Mouse (Mus musculus): ENCODE data around the gene Pcif1.
A peak's percentile ranks its signal among the peaks of the same experiment; 100 is the strongest.

The Pcif1 gene

DNA sequence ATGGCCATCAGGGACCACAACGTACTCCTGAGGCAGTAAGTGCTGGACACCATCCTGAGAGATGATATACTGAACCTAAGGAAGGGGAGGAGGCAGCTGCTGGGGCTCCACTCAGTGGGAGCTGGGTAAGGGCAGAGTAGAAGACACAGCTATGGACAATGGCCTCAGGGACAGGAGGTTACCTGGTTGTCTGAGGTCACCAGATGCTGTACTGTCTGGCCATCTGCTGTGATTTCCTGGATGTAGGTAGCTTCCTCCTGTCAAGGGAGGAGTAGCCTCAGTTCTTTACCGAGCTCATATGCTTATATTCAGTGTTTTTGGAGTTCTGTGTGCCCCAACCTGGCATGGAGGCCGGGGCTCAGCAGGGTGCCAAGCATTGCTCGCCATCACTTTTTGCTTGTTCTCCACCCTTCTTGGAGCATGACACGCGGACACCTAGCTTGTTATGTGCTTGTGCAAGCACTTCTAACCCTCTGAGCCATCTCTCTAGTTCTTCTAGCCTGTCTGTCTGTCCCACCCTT is 13.7 kb downstream of the Pcif1 start:
- no peak for DNase-seq (ENCODE audit: extremely low spot score)

DNA sequence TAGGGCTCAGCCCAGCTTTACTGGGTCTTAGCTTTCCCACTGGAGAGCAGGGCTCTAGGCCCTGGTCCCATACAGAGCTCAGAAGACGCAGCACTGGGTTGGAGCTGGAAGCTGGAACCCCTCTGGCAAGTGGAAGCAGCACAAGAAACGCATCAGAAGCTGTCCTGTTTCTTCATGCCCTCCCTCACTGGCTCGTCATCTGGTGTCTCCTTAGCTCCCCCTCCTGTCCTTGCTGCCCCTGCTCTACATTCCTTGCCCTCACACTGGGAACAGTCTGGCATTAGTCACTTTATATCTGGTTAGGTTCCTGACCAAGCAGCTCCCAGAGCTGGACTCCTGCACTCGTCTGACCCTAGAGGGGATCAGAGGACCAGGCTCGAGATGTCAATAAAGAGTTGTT is 14.9 kb downstream of the Pcif1 start:
- DNase-seq (ENCODE audit: extremely low spot score): no peak

DNA sequence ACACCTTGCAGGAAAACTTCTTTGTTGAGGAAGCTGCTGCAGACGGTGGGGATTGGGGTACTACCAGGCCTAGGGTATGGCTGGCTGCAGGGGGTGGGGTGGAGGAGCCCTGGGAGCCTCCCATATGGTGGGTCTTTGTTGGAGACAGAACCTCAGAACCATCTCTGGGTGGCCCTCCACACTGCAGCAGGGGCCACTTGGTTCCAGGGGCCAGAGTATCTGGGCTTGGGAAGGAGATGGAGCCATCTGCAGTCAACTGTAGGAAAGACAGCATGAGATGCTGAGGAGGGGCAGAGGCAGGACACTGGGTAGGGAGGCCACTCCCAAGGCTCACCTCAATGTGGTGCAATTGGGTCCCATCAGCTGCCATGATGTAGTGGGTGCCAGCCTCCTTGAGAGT is 15.5 kb downstream of the Pcif1 start:
- no peak for DNase-seq (ENCODE audit: extremely low spot score)

DNA sequence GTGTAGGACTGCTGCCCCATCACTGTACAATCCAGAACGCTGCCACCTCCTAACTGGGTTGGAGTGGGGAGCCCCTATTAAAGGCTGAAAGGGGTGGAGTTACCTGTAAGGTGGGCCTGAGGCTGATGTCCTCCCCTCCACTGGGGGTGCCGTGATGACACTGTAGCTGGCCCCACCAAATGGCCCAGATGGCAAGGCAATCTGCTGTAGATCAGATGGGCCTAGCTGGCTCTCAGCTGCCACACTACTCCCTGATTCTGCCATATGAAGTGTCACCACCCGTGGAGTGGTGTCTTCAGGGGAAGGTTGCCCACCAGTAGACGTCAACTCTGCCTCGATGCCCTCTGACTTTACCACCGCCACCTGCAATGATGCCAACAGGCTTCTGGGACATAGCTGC is 16.8 kb downstream of the Pcif1 start:
- DNase-seq (ENCODE audit: extremely low spot score): no peak

DNA sequence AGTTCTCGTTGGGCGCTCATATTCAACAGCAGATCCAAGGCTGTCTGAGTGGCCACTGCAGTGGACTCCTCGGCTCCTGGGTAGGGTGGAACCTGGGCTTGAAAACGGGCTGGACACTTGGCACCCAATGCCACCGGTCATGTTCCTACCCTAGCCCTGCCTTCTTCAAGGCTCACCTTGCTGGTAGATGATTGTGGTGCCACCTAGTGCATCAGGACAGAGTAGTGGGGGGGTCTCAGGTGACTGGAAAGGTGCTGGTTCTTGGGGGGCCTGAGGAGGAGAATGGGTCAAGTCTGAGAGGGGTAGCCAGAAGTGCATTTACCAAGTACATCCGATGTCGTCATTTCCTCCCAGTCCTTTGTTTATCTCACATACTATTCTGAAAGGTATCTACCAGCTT is 18.9 kb downstream of the Pcif1 start:
- DNase-seq (ENCODE audit: extremely low spot score): no peak

DNA sequence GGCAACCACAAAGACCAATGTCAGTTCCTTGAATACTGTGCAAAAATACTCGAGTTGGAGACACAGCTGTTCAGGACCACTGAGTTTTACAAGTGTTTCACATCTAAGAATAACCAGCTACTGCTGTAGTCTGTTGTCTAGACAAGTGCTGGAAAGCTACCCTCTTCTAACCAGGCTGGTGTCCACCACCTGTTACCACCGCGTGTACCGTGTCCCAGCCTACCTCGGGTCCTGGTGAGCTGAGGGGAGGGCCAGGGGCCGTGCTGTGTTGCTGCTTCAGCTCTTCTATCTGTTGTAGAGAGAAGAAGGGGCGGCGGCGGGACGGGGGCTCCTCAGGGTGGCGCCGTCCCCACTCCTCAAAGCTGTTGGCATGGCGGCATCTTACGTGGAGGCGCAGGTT is 19.9 kb downstream of the Pcif1 start:
- DNase-seq (ENCODE audit: extremely low spot score): no peak

DNA sequence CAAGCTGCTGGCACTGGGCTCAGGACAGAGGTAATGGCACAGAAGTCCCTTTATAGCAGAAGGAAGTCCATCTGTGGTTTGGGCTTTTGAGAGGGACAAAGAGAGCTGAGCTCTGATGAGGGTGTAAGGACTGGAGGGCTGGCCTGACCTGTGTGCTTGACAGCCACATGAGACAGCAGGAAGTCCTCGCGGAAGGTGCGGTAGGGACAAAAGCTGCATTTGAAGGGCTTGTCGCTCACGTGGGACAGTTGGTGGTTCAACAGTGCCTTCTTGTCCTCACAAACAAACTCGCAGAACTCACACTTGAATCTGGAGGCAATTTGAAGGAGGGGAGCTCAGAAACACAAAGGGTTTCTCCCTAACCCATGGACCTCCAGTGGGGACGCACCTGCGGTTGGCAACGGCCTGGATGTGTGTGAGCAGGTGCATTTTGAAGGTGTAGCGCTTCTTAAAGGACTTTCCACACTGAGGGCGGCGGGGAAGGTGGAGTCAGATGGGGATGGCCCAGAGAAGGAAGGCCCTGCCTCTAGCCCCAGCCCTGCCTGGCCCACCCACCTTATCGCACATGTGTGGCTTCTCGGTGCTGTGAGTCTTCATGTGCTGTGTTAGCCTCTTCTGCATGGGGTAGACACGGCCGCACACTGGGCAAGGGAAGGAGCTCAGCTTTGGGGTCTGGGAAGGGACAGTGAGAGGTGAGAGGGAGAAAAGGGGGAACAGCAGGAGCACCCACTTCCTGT is 20.8 kb downstream of the Pcif1 start:
- no peak for DNase-seq (ENCODE audit: extremely low spot score)

DNA sequence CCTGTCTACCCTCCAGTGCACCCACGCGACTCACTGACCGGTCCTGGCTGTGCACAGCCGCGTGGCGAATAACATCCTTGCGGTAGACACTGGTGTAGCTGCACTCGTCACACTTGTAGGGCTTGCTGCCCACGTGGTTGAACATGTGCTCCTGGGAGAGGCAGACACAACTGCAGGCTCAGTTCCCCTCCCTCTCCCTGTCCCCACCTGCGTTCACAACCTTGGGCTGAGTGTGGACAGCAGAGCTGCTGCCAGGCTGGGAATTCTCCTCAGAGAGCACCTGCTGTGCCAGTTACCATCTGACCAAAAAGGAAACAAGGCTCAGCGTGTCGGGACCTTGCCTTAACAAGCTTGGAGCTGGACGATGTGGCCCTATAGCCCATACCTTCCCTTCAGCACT is 22.3 kb downstream of the Pcif1 start:
- DNase-seq (ENCODE audit: extremely low spot score): no peak

DNA sequence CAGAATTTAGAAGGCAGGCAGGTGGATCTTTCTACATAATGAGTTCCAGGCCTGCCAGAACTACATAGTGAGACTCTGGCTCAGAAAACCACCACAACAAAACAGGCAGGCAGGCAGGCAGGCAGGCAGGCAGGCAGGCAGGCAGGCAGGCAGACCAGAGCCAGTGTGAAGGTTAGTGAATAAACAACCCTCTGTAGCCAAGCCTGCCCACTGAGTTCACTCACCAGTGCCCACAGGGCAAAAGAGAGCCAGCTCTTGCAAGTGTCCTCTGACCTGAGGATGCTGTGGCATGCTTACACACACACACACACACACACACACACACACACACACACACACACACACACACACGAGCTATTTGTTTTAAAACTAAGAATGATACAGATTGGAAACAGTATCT is 24.4 kb downstream of the Pcif1 start:
- DNase-seq (ENCODE audit: extremely low spot score): no peak

DNA sequence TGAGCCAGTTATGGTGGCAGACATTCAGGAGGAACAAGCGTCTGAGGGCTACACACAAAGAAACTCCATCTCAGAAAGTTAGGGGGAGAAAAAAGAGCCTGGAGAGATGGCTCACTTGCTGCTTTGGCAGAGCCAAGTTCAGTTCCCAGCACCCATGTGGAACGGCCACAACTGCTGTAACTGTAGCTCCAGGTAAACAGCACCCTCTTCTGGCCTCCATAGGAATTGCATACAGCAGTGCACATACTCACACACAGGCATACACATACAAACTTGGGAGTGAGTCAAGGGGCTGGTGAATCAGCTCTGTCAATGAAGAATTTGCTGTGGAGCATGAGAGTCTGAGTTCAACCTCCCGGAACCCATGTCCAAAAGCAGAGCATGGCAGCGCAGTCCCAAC is 27.0 kb downstream of the Pcif1 start:
- no peak for DNase-seq (ENCODE audit: extremely low spot score)

DNA sequence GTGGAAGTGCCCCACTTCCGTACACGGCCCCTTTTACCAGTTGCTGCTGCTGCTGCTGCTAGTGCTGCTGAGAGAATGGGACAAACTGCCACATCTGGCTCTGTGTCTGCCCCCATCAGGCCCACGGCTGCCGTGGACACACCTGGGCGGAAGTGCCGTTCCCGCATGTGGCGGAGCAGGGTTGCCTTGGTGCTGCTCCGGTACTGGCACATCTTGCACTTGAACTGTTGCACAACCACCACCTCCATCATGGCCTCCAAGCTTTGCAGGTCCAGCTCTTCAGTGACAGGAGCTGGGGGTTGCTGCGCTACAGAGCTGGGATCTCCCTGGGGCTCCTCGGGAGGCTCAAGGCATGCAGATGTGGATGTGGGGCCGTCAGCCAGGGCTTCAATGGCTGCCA is 28.4 kb downstream of the Pcif1 start:
- no peak for DNase-seq (ENCODE audit: extremely low spot score)

DNA sequence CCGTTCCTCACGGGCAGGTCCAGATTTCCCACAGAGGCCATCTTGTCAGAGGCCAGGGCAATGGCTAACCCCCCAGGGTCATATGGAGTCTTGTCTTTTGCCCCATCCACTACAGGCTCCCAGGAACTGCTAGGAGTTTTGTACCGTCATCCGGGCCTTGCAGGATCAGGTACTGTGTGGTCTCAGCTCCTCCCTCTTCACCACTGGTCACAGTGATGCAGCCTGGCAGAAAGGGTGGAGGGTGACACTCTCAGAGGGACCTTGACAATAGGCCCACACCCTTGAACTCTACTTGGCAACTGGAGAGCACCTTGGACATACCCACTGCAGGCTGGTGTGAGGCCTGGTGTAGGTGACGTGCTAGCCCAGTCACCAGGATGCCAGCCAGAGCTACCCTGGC is 28.9 kb downstream of the Pcif1 start:
- no peak for DNase-seq (ENCODE audit: extremely low spot score)

DNA sequence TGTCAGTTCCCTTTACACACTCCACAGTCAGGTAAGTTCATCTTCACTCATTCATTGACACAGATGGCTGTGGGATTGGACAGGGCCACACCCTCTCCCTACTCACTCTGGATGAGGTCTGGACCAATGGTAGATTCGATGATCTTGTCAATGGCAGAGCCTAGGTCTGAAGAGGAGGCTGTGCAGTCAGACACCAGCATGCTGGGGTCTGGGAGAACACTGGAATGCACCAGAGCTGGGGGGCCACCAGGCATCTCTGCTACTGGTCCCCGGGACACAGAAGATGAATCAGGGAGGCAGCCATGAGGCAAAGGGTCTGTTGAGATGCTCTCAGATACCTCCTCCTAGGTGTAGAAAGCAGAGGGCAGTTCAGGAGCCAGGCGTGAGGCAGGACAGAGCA is 30.0 kb downstream of the Pcif1 start:
- no peak for DNase-seq (ENCODE audit: extremely low spot score)

DNA sequence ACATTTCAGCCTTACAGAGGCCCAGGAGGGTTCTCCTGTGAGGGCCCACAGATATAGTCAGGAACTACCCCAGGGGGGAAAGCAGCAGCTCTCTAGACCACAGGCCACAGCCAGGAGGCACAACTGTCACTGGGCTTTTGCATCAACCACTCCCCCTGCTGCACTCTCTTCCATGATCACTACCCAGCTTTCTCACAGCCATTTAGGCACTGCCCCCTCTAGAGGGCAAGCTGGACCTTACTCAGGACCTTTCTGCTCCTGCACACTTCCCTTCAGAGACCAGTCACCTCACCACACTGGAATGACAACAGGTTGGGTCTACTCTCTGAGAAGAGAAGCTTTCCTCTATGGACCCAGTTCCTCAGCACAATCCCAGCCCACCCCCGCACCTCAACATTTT is 30.4 kb downstream of the Pcif1 start:
- DNase-seq (ENCODE audit: extremely low spot score): peak; percentile 41

DNA sequence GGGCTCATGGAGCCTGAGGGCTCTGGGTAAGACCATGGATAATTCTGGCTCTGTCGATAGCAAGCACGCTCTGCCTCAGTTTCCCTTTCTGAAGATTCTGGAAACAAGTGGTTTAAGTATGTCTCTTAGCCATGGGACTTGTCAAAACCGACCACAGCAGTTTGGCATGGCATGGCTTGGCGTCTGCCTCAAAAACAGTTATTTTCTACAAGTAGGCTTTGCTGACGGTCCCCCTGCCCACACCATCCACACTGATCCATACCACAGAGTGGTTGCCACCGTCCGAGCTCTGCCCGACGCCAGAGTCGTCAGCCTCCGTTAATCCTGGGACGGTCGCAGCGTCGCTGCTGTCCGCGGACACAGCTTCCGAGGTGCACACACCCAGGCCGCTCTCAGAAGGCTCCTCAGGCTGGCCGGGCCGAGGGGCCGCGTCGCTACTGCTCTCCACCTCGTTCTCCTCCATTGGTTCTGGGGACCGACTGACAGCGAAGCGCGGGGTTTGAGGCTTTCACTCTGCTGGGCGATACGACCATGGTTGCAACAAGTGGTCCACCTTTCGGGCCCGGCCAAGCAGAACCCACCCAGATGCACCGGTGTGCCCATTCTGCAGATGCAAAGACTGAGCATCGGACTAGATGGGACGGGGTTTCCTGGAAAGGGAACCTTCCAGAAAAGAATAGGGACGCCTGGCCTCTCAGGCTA is 31.4 kb downstream of the Pcif1 start:
- DNase-seq (ENCODE audit: extremely low spot score): no peak

DNA sequence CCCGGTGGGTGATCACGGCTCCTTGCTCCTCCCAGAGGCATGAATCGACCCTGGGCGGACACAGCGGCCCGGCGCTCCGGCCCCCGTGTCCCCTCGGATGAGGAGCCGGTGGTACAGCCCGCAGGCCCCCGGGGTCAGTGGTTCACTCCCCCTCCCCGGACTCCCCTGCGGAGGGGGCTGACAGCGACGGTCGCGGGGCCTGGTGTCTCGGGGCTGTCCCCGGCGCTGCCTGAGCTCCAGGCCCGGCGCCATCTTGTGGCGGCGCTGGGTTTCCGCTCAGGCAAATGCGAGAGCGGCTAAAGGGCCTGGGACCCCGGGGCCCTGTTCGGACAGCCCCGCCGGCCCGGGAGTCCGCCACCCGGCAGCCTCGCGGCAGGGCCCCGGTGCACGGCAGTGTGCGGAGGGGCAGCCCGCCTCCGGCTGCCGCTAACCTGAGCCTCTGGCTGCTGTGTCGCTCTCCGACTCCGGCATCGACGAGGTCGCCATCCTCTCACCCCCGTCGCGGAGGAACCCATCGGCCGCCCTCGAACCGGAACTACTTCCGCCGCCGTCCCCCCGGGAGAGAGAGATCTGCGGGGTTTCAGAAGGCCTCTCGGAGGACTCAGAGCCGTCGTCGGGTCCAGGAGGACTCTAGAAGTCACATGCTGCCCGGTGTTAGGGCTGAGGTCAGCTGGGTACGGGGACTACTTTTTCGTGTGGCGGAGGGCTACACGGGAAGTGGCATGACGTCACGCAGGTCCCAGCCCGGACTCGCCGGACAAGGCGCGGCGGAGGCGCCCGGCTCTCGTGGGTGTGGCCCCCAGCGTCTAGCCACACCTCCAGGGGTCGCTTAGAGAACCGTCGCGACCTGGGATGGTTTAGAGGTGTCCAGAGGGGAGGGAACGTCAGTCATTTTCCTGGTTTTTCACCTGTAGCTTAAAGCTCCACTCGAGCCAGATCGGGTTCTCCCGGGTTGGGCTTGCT is 32.3 kb downstream of the Pcif1 start, which contains the start of gene Zfp335:
Gene Zfp335, minus strand, starts transcription at position 672 of the 963 bp plus-strand sequence.
- DNase-seq (ENCODE audit: extremely low spot score): peak; percentile 97

DNA sequence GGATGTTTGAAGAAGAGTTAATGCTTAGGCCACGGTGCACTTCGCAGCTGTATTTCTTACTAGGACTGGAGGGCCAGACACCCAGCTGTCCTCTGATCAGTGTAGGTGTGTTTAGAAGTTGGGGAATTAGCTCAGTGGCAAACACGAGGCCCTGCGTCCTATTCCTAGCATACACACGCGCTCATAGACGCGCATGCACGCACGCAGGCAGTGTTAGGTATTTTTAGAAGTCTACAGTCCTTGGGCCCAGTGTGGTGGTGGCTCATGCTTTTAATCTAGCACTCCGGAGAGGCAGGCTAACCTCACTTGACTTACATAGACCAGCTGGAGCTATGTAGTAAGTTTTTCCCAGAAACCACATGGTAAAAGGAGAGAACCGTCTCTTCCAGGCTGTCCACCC is 33.0 kb downstream of the Pcif1 start:
- DNase-seq (ENCODE audit: extremely low spot score): no peak

DNA sequence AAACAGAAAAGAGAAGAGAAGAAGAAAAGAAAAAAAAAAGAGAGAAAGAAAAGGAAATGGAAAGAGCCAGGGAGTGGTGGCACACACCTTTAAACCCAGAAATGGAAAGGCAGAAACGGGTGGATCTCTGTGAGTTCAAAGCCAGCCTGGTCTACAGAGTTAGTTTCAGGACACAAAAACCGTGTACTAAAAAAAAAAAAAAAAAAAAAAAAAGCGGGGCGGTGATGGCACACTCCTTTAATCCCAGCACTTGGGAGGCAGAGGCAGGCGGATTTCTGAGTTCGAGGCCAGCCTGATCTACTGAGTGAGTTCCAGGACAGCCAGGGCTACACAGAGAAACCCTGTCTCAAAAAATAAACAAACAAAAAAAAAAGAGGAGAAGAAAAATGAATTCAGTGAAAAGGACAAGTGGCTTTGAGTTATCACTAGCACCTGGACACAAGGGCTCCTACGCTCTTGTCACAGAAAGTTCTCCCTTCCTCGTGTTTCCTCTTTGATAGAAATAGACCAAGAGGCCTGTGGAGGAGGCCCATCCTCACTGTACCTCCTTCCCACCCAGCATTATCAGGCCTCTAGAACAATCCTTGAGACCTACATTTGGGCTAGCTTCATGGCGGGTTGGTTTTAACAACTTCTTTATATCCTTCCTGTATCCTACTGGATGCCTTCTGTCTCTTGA is 33.8 kb downstream of the Pcif1 start:
- no peak for DNase-seq (ENCODE audit: extremely low spot score)

DNA sequence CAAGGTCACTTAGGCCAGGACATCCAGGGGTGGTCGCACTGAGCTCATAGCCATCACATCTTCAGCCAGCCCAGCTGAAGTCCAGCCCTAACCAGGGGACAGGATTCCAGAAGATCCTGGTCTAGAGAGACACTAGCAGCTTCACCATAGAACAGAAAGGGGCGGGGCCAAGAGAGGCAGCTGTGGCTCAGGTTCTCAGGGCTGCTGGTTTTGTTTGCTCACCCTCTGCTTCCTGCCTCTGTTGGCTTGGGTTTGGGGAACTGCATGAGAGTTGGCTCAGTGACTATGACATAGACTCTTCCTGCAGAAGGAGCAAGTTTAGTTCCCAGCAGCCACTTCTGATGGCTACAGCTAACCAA is 34.3 kb downstream of the Pcif1 start:
- no peak for DNase-seq (ENCODE audit: extremely low spot score)

DNA sequence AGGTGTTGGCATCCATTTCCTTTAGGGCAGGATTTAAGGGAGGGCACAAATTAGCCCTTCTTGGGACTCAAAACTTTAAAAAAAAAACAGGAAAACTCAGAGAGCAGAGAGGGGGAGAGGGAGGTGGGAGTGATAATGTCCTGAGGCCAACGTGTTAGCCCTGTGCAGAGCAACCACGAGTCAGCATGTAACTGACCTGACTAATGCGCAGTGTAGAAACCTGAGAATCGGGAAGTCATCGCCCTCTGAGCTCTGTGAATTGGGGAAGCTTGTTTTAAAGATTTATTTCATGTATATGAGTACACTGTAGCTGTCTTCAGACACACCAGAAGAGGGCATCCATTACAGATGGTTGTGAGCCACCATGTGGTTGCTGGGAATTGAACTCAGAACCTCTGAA is 37.7 kb downstream of the Pcif1 start:
- no peak for DNase-seq (ENCODE audit: extremely low spot score)

DNA sequence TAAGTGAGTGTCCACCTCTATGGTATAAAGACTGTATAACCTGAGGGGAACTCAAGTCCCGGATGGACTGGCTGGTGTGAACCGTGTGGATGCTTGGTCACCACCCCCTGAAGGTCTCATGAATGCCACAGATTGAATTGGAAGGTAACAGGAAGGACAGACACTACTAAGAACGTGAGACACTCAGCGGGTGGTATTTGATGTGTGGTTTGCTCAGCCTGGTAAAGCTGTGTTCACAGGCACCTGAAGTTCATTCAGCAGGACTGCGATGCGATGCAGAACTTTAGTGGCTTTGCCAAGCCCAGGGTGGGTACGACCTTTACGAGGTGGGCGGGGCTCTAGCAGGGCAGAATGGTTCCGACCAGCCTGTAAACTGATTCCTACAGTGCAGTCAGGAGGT is 38.3 kb downstream of the Pcif1 start:
- DNase-seq (ENCODE audit: extremely low spot score): no peak

DNA sequence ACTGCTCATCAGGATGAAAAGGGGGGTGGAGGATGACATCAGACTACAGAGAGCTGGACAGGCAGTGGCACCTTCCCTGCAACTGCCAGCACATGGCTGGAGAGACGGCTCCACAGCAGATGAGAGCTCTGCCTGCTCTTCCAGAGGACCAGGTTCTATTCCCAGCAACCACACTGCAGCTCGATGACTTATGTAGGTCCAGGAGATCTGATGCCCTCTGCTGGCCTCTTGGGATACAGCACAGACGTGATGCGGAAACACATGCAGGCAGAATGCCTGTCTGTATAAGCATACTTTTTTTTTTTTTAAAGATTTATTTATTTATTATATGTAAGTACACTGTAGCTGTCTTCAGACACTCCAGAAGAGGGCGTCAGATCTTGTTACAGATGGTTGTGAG is 39.2 kb downstream of the Pcif1 start:
- DNase-seq (ENCODE audit: extremely low spot score): peak; percentile 30

Measured in embryo, embryonic 9.5 days (tissue).